9 mouse cellular contexts compared by ENCODE assay signal in genomic region chr8:79083461-79084358, GRCm38 (mm10). TPM values are rescaled to one million over a fixed set of nuclear protein-coding genes. Genes with fewer than 3 reads are reported as not detected.
A peak's percentile ranks its signal among the peaks of the same experiment; 100 is the strongest.
DNase-seq lines count a peak whose midpoint lies in the region; TF ChIP-seq lines count a peak whose summit lies in the region.
"Had no signal": no experiment of that assay in that cellular context is flagged by ENCODE, and none has a peak within 500 bp of the region (broad histone marks: within the 10 kb centered on the region; RNA-seq: fewer than 3 reads in every experiment).

No protein-coding gene starts in this region.

- no peak for TF ChIP-seq CTCF in small intestine, adult 2 months (IDR thresholded peaks at IDR 0.05; ENCODE audit: extremely low read depth, insufficient read length, insufficient replicate concordance, low read depth, low read length)

- H3K4me1 ChIP-seq in small intestine, adult 2 months (ENCODE audit: control insufficient read depth, insufficient read depth, insufficient read length, low read length), result peaks cover 19% of the 10 kb centered on the region

- H3K36me3 ChIP-seq in small intestine, adult 2 months (ENCODE audit: control insufficient read depth, insufficient read depth, low read length), result no peaks in the 10 kb centered on the region; the same call in 1 of the 2 replicates

- no peak for TF ChIP-seq POLR2A in small intestine, adult 2 months (IDR thresholded peaks at IDR 0.05; ENCODE audit: low read depth, low read length)

- WGBS in small intestine, adult 2 months, result 39% methylated on average over 18 of the region's 18 CpGs

- H3K4me3 ChIP-seq in small intestine, adult 2 months (ENCODE audit: low read depth, low read length), result no peak overlapping the region

- no peaks in the 10 kb centered on the region for H3K27me3 ChIP-seq in small intestine, adult 2 months (ENCODE audit: control insufficient read depth, insufficient read depth, low read length)
- H3K27me3 ChIP-seq: CH12.LX had no signal

- H3K27ac ChIP-seq in small intestine, adult 2 months (ENCODE audit: insufficient read depth, low read depth, low read length), result 0 out of 2 replicates have a peak overlapping the region, but pooled peaks have one; percentile 9

- DNase-seq in gastrocnemius, postnatal 10 days, result peak; percentile 48
- no peak for DNase-seq in gastrocnemius, postnatal 4 days (ENCODE audit: low spot score in 2 of 2)
- peak; percentile 33 for DNase-seq in right cerebral cortex, postnatal 14 days
- no peak for DNase-seq in right cerebral cortex, postnatal 25 days
- DNase-seq in heart, postnatal 4 days, result peak; percentile 75
- DNase-seq in embryo, embryonic 10.5 days (ENCODE audit: low spot score), result no peak
- DNase-seq in spleen, adult 18-20 months, result no peak

RNA-seq across cellular contexts. Expression of gene Zfp827, which starts 55.5 kb away (rescaled TPM):
- 10 to 100 TPM; 10.2 to 14.8 TPM for total RNA-seq in gastrocnemius, postnatal 10 days (2021)
- 10 to 100 TPM; 18.8 to 19.9 TPM for total RNA-seq in gastrocnemius, postnatal 4 days (2021)
- 10 to 100 TPM; 27.6 to 28.2 TPM for total RNA-seq in heart, postnatal 4 days (2021)
- polyA plus RNA-seq in small intestine, adult 2 months (2012; rRNA removed), result 9.8 and 16.9 TPM in 2 replicates

Comparison
In these comparisons a context has a peak if more than half of its experiments do, and no peak if none do; other contexts are left out.
1. DNase-seq: peak in gastrocnemius, postnatal 10 days (single experiment), right cerebral cortex, postnatal 14 days (single experiment) and heart, postnatal 4 days (single experiment); none in gastrocnemius, postnatal 4 days (0 of 2), right cerebral cortex, postnatal 25 days (single experiment), embryo, embryonic 10.5 days (single experiment) and spleen, adult 18-20 months (0 of 2).